Mouse (Mus musculus): ENCODE data around the gene Gpr88. TPM values are rescaled to one million over a fixed set of nuclear protein-coding genes. Genes with fewer than 3 reads are reported as not detected.

Gpr88 gene
- polyA plus RNA-seq, 1 experiment, result 0.20 TPM

DNA sequence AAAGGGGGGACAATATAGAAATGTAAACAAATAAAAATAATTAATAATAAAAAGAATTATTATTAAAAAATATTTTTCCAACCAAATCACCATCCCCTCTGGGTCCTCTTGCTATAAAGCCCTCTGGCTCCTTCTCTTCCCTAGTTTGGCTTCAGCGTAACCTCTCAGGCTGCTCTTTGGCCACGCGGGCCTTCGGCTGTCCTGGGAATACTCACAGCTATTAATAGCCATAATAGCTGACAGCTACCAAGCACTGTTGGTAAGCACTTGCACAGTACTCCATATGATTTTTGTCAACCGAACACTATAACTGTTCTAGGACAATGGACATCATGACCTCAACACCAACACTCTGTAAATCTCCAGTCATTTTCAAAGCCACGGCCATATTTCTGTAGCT lies 35.5 kb upstream of the Gpr88 start:
- H3K4me1 ChIP-seq (ENCODE audit: control insufficient read depth, insufficient read depth, low read length), result no peaks in the 10 kb centered on the region
- H3K27ac ChIP-seq (ENCODE audit: control insufficient read depth, insufficient read depth, low read depth, low read length), result no peak overlapping the region
- no peaks in the 10 kb centered on the region for H3K27me3 ChIP-seq (ENCODE audit: control insufficient read depth, insufficient read depth, low read length)
- H3K4me3 ChIP-seq (ENCODE audit: control insufficient read depth, low read depth, low read length), result no peak overlapping the region
- no peak for TF ChIP-seq POLR2A (IDR thresholded peaks at IDR 0.05; ENCODE audit: control insufficient read depth, low read depth, low read length)
- TF ChIP-seq CTCF (IDR thresholded peaks at IDR 0.05; ENCODE audit: control insufficient read depth, insufficient read depth, insufficient replicate concordance, low read depth, low read length), result no peak
- H3K36me3 ChIP-seq (ENCODE audit: control insufficient read depth, insufficient read depth, low read length), result no peaks in the 10 kb centered on the region

DNA sequence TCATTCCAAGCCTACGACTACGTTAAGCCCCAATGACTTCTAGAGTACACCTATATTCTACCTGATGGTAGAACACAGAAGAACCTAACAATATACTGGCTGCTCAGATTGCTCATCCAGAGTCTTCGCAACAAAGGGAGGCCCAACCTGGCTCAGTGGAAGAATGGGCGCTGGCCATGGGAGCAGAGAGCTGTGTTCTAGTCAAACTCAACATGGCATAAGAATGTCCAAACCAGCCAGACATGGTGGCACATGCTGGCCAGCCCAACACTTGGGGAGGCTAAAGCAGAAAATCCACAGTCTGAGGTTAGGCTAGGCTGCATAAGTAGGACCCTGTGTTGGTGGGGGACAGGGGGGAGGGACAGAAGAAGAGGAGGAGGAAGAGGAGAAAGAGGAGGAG lies 31.4 kb upstream of the Gpr88 start:
- Histone ChIP-seq H3K4me3 (ENCODE audit: control insufficient read depth, low read depth, low read length) (no peak overlapping the region), H3K36me3 (ENCODE audit: control insufficient read depth, insufficient read depth, low read length) (no peaks in the 10 kb centered on the region), H3K4me1 (ENCODE audit: control insufficient read depth, insufficient read depth, low read length) (no peaks in the 10 kb centered on the region), H3K27ac (ENCODE audit: control insufficient read depth, insufficient read depth, low read depth, low read length) (no peak overlapping the region), H3K27me3 (ENCODE audit: control insufficient read depth, insufficient read depth, low read length) (no peaks in the 10 kb centered on the region)
- TF ChIP-seq CTCF (IDR thresholded peaks at IDR 0.05; ENCODE audit: control insufficient read depth, insufficient read depth, insufficient replicate concordance, low read depth, low read length), result no peak
- TF ChIP-seq POLR2A (IDR thresholded peaks at IDR 0.05; ENCODE audit: control insufficient read depth, low read depth, low read length), result no peak

DNA sequence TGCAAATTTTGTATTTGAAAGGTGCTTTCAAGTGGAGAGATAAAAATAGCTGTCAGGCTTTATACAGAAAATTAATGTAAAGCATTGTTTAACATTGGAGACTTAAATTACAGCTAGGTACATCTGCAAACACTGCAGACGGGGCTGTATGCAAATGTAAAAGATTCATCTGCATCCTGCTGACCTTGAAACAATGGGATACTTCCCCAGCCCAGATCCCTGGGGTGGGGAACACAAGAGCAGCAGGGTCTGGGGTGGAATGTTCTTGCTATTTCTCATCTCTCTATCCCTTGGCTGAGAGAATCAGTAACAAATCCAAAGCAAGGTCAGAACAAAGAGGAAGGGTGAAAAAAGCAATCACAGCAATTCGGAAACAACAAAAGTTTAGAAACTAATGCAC lies 30.7 kb upstream of the Gpr88 start:
- no peaks in the 10 kb centered on the region for H3K36me3 ChIP-seq (ENCODE audit: control insufficient read depth, insufficient read depth, low read length)
- H3K4me1 ChIP-seq (ENCODE audit: control insufficient read depth, insufficient read depth, low read length), result no peaks in the 10 kb centered on the region
- H3K4me3 ChIP-seq (ENCODE audit: control insufficient read depth, low read depth, low read length), result no peak overlapping the region
- no peaks in the 10 kb centered on the region for H3K27me3 ChIP-seq (ENCODE audit: control insufficient read depth, insufficient read depth, low read length)
- H3K27ac ChIP-seq (ENCODE audit: control insufficient read depth, insufficient read depth, low read depth, low read length), result no peak overlapping the region
- TF ChIP-seq CTCF (IDR thresholded peaks at IDR 0.05; ENCODE audit: control insufficient read depth, insufficient read depth, insufficient replicate concordance, low read depth, low read length) (no peak), POLR2A (IDR thresholded peaks at IDR 0.05; ENCODE audit: control insufficient read depth, low read depth, low read length) (no peak)

DNA sequence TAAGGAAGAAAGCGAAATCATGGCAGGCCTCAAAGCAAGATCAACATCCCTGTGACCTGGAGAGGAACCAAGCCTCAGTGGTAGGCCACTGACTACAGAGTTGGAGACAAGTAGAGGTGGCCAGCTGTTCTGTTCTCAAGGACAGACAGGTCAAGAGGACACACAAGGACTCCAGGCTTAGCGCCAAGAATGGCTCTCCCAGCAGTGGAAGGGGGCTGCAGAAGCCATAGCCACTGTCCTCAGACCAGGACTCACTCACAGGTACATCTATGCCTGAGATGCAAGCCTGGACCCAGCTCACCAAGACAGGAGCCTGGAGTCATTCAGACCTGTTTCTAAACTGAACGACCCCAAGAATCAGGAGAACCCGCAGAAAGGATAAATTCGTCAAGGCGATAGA lies 28.4 kb upstream of the Gpr88 start:
- H3K4me3 ChIP-seq (ENCODE audit: control insufficient read depth, low read depth, low read length), result no peak overlapping the region
- H3K36me3 ChIP-seq (ENCODE audit: control insufficient read depth, insufficient read depth, low read length), result no peaks in the 10 kb centered on the region
- TF ChIP-seq CTCF (IDR thresholded peaks at IDR 0.05; ENCODE audit: control insufficient read depth, insufficient read depth, insufficient replicate concordance, low read depth, low read length) (no peak), POLR2A (IDR thresholded peaks at IDR 0.05; ENCODE audit: control insufficient read depth, low read depth, low read length) (no peak)
- H3K4me1 ChIP-seq (ENCODE audit: control insufficient read depth, insufficient read depth, low read length), result no peaks in the 10 kb centered on the region
- no peaks in the 10 kb centered on the region for H3K27me3 ChIP-seq (ENCODE audit: control insufficient read depth, insufficient read depth, low read length)
- no peak overlapping the region for H3K27ac ChIP-seq (ENCODE audit: control insufficient read depth, insufficient read depth, low read depth, low read length)

DNA sequence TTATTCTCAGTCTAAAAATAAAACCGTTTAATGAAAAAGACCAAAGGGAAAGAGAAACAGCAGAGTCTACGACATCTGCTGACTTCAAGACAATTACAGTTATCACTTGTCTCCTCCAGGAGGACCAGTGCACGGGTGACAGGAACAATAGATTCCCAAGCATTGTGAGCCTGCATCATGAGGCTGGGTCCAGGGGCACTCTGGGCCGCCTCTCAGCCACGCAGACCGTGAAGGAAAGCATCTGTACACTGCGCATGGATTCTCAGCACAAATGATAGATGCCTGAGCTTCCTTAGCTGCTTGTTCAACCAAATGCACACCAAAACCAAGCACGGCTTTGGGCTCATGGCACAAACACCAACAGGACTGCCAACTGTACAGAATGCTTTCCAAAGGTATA lies 23.8 kb upstream of the Gpr88 start:
- H3K4me3 ChIP-seq (ENCODE audit: control insufficient read depth, low read depth, low read length), result no peak overlapping the region
- no peaks in the 10 kb centered on the region for H3K27me3 ChIP-seq (ENCODE audit: control insufficient read depth, insufficient read depth, low read length)
- H3K4me1 ChIP-seq (ENCODE audit: control insufficient read depth, insufficient read depth, low read length), result no peaks in the 10 kb centered on the region
- TF ChIP-seq CTCF (IDR thresholded peaks at IDR 0.05; ENCODE audit: control insufficient read depth, insufficient read depth, insufficient replicate concordance, low read depth, low read length) (no peak), POLR2A (IDR thresholded peaks at IDR 0.05; ENCODE audit: control insufficient read depth, low read depth, low read length) (no peak)
- no peaks in the 10 kb centered on the region for H3K36me3 ChIP-seq (ENCODE audit: control insufficient read depth, insufficient read depth, low read length)
- no peak overlapping the region for H3K27ac ChIP-seq (ENCODE audit: control insufficient read depth, insufficient read depth, low read depth, low read length)

DNA sequence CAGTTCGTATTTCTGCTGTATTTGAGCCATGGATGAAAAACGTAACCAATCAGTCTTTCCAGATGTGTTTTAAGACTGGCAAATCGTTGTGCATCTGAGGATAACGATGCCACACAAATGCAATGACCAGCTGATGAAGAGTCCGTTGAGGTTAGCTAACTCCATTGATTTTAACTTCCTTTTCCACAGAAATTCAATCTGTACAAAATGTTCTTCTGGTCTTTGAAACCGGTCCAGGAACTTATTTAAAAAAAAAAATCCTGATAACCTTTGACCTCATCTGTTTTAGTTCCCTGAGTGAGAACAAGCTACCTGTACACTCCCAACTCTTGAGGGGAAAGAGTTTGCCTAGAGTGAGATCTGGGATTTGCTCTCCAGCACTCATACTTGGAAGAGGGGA lies 18.4 kb upstream of the Gpr88 start:
- Histone ChIP-seq H3K36me3 (ENCODE audit: control insufficient read depth, insufficient read depth, low read length) (no peaks in the 10 kb centered on the region), H3K4me1 (ENCODE audit: control insufficient read depth, insufficient read depth, low read length) (no peaks in the 10 kb centered on the region), H3K27ac (ENCODE audit: control insufficient read depth, insufficient read depth, low read depth, low read length) (no peak overlapping the region), H3K27me3 (ENCODE audit: control insufficient read depth, insufficient read depth, low read length) (no peaks in the 10 kb centered on the region), H3K4me3 (ENCODE audit: control insufficient read depth, low read depth, low read length) (no peak overlapping the region)
- TF ChIP-seq CTCF (IDR thresholded peaks at IDR 0.05; ENCODE audit: control insufficient read depth, insufficient read depth, insufficient replicate concordance, low read depth, low read length) (no peak), POLR2A (IDR thresholded peaks at IDR 0.05; ENCODE audit: control insufficient read depth, low read depth, low read length) (no peak)

DNA sequence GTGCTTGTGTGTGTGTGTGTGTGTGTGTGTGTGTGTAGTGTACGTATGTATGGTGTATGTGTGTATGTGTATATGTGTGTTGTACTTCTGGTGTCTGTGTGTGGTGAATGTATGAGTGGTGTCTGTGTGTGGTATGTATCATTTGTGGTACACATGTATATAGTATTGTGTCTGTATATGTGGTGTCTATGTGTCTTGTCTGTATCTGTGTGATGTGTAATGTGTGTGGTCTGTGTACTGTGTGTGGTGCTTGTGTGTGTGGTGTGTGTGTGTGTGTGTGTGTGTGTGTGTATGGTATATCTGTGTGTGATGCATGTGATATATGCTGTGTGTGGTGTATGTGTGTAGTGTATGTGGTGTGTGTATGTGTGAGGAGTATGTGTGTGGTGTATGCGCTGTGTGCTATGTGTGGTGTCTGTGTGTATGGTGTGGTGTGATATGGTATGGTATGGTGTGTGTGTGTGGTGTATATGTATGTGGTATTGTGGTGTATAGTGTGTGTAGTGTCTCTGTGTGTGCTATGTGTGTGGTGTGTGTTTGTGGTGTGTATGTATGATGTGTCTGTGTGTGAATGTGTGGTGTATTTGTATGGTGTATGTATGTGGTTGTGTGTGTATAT lies 13.8 kb upstream of the Gpr88 start:
- TF ChIP-seq CTCF (IDR thresholded peaks at IDR 0.05; ENCODE audit: control insufficient read depth, insufficient read depth, insufficient replicate concordance, low read depth, low read length) (no peak), POLR2A (IDR thresholded peaks at IDR 0.05; ENCODE audit: control insufficient read depth, low read depth, low read length) (no peak)
- Histone ChIP-seq H3K4me1 (ENCODE audit: control insufficient read depth, insufficient read depth, low read length) (no peaks in the 10 kb centered on the region), H3K27ac (ENCODE audit: control insufficient read depth, insufficient read depth, low read depth, low read length) (no peak overlapping the region), H3K36me3 (ENCODE audit: control insufficient read depth, insufficient read depth, low read length) (no peaks in the 10 kb centered on the region), H3K4me3 (ENCODE audit: control insufficient read depth, low read depth, low read length) (no peak overlapping the region), H3K27me3 (ENCODE audit: control insufficient read depth, insufficient read depth, low read length) (no peaks in the 10 kb centered on the region)

DNA sequence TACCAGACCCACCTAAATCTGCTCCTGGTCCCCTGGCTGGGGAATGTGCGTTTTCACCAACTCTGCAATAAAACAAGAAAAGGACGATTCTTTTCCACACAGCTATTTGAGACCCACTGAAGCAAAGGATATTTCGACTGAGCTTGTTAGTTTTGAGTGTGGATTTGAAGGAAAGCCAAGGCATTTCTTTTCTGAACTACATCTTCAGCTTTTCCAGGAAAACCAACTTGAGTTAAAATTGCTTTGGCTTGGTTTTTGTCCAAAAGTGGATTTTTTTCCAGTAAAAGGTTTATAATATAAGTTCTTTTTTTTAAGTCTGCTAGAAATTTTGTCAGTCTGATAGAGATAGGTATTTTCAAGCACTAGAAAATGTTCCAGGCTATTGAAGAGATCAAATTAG lies 13.1 kb upstream of the Gpr88 start:
- Histone ChIP-seq H3K36me3 (ENCODE audit: control insufficient read depth, insufficient read depth, low read length) (no peaks in the 10 kb centered on the region), H3K4me3 (ENCODE audit: control insufficient read depth, low read depth, low read length) (no peak overlapping the region), H3K4me1 (ENCODE audit: control insufficient read depth, insufficient read depth, low read length) (no peaks in the 10 kb centered on the region), H3K27ac (ENCODE audit: control insufficient read depth, insufficient read depth, low read depth, low read length) (no peak overlapping the region), H3K27me3 (ENCODE audit: control insufficient read depth, insufficient read depth, low read length) (no peaks in the 10 kb centered on the region)
- TF ChIP-seq CTCF (IDR thresholded peaks at IDR 0.05; ENCODE audit: control insufficient read depth, insufficient read depth, insufficient replicate concordance, low read depth, low read length) (no peak), POLR2A (IDR thresholded peaks at IDR 0.05; ENCODE audit: control insufficient read depth, low read depth, low read length) (no peak)

All from testis, adult 2 months (tissue).